Mouse (Mus musculus) kidney, adult 18-20 months (tissue): Measurements from ENCODE around the gene Mmaa.

ENCODE experiments used
- DNase-seq: peaks from one replicate; pipeline ENCODE4 v3.0.0; 2021

Gene Mmaa

GRCm38 (mm10) chr8:79294610-79295275, at the start of gene Mmaa:
Gene Mmaa, minus strand, starts transcription at chr8:79294937.
- peak; percentile 97 for DNase-seq

GRCm38 (mm10) chr8:79341236-79341635, 46.5 kb upstream of the Mmaa start:
- no peak for DNase-seq

GRCm38 (mm10) chr8:79339555-79339954, 44.8 kb upstream of the Mmaa start:
- DNase-seq: peak; percentile 43

GRCm38 (mm10) chr8:79338619-79339018, 43.9 kb upstream of the Mmaa start:
- DNase-seq: no peak

- no peak for DNase-seq
These were observed 37.6 kb upstream of the Mmaa start for GRCm38 (mm10) chr8:79332109-79332900.

- no peak for DNase-seq
These were observed 36.8 kb upstream of the Mmaa start for GRCm38 (mm10) chr8:79331571-79331970.

- no peak for DNase-seq
These were observed 36.3 kb upstream of the Mmaa start for GRCm38 (mm10) chr8:79331017-79331416.

- no peak for DNase-seq
These were observed 35.0 kb upstream of the Mmaa start for GRCm38 (mm10) chr8:79329735-79330134.

GRCm38 (mm10) chr8:79329182-79329581, 34.4 kb upstream of the Mmaa start:
- no peak for DNase-seq

- DNase-seq: no peak
These were observed 30.8 kb upstream of the Mmaa start for GRCm38 (mm10) chr8:79325510-79325909.

GRCm38 (mm10) chr8:79324928-79325327, 30.2 kb upstream of the Mmaa start:
- DNase-seq: no peak

GRCm38 (mm10) chr8:79324036-79324435, 29.3 kb upstream of the Mmaa start:
- DNase-seq: no peak

- peak; percentile 31 for DNase-seq
These were observed 28.4 kb upstream of the Mmaa start for GRCm38 (mm10) chr8:79323121-79323520.

- no peak for DNase-seq
These were observed 16.1 kb upstream of the Mmaa start for GRCm38 (mm10) chr8:79310801-79311200.

GRCm38 (mm10) chr8:79305941-79306340, 11.2 kb upstream of the Mmaa start:
- DNase-seq: no peak

- no peak for DNase-seq
These were observed 6.8 kb upstream of the Mmaa start for GRCm38 (mm10) chr8:79301548-79301947.

GRCm38 (mm10) chr8:79299704-79300103, 5.0 kb upstream of the Mmaa start:
- peak; percentile 31 for DNase-seq

- DNase-seq: peak; percentile 81
These were observed 3.0 kb upstream of the Mmaa start for GRCm38 (mm10) chr8:79297763-79298162.

- no peak for DNase-seq
These were observed 754 bp upstream of the Mmaa start for GRCm38 (mm10) chr8:79295276-79296105.

GRCm38 (mm10) chr8:79293841-79294240, 896 bp downstream of the Mmaa start:
- DNase-seq: no peak

- no peak for DNase-seq
These were observed 1.9 kb downstream of the Mmaa start for GRCm38 (mm10) chr8:79292712-79293264.

GRCm38 (mm10) chr8:79289592-79289991, 5.1 kb downstream of the Mmaa start:
- peak; percentile 11 for DNase-seq

- DNase-seq: no peak
These were observed 6.1 kb downstream of the Mmaa start for GRCm38 (mm10) chr8:79288681-79289080.
